Mouse (Mus musculus) kidney, embryonic 16.5 days (tissue): Measurements from ENCODE around the gene Lclat1. TPM values are rescaled to one million over a fixed set of nuclear protein-coding genes. Genes with fewer than 3 reads are reported as not detected.

Experiments
- ATAC-seq: fragments of 200-750 bp; cut with Nextera tagmentation; 2 replicates; pipeline ENCODE4 v1.8.0; 2017; ENCODE audit warnings: moderate TSS enrichment; ENCODE audit not compliant: low FRiP score, low TSS enrichment
- H3K27ac ChIP-seq: fragments of 300-500 bp; sonication (generic); 2 replicates; pipeline ENCODE4 v1.5.1; 2014; ENCODE audit warnings: low read length
- H3K27me3 ChIP-seq: fragments of 300-500 bp; sonication (generic); 2 replicates; pipeline ENCODE4 v1.6.1; 2014; ENCODE audit warnings: low read length, control low read depth, mixed read lengths; ENCODE audit not compliant: insufficient read depth
- H3K36me3 ChIP-seq: fragments of 300-500 bp; sonication (generic); 2 replicates; pipeline ENCODE4 v1.6.1; 2014; ENCODE audit warnings: low read length, control low read depth, mixed read lengths; ENCODE audit not compliant: insufficient read depth
- H3K4me1 ChIP-seq: fragments of 300-500 bp; sonication (generic); 2 replicates; pipeline ENCODE4 v1.6.1; 2014; ENCODE audit warnings: low read length, control low read depth, mixed read lengths; ENCODE audit not compliant: insufficient read depth
- H3K4me2 ChIP-seq: fragments of 300-500 bp; sonication (generic); replicated peaks from 2 replicates; pipeline ENCODE4 v1.6.1; 2014; ENCODE audit warnings: low read depth, low read length
- H3K4me3 ChIP-seq: fragments of 300-500 bp; sonication (generic); 2 replicates; pipeline ENCODE4 v1.5.1; 2014; ENCODE audit warnings: mild to moderate bottlenecking, low read length
- H3K9ac ChIP-seq: fragments of 300-500 bp; sonication (generic); replicated peaks from 2 replicates; pipeline ENCODE4 v1.6.1; 2014; ENCODE audit warnings: low read length
- H3K9me3 ChIP-seq: fragments of 300-500 bp; sonication (generic); 2 replicates; pipeline ENCODE4 v1.6.1; 2016; ENCODE audit warnings: low read length, control low read depth
- WGBS: fragments of 180-500 bp; shearing (Covaris S2); extraction: QIAGEN DNeasy Blood & Tissue Kit; methylation state at CpG from one replicate; pipeline ENCODE4 v1.1.7; 2014; 5-methylcytosine and 5-hydroxymethylcytosine counted together
- polyA plus RNA-seq: library from polyadenylated mRNA; unstranded; fragments of >200 nt; fragmentation: Nextera tagmentation; extraction: Ambion mirVana; gene quantifications from 2 replicates; pipeline ENCODE4 v1.2.1, GENCODE M21; 2015

Lclat1 gene
- polyA plus RNA-seq, 1 experiment from 2014 or later, result 16.9 TPM

- Histone ChIP-seq H3K4me1 (0 out of 2 replicates have a peak, but pooled peaks cover 7% of the 10 kb centered on the region), H3K4me2 (0 out of 2 replicates have a peak overlapping the region, but pooled peaks have one; percentile 12), H3K4me3 (no peak overlapping the region), H3K27me3 (no peaks in the 10 kb centered on the region), H3K27ac (no peak overlapping the region), H3K36me3 (no peaks in the 10 kb centered on the region), H3K9ac (no peak overlapping the region), H3K9me3 (no peaks in the 10 kb centered on the region)
- WGBS, result 35% methylated on average over 13 of the region's 13 CpGs
- no peak for ATAC-seq
These were observed 20.5 kb upstream of the Lclat1 start for GRCm38 (mm10) chr17:73087045-73087910.

GRCm38 (mm10) chr17:73091368-73091767, 16.4 kb upstream of the Lclat1 start:
- 0 out of 2 replicates have a peak, but pooled peaks cover 7% of the 10 kb centered on the region for H3K4me1 ChIP-seq
- H3K9ac ChIP-seq, result no peak overlapping the region
- no peak overlapping the region for H3K4me3 ChIP-seq
- H3K9me3 ChIP-seq, result no peaks in the 10 kb centered on the region
- WGBS, result 92% methylated on average over 8 of the region's 8 CpGs
- H3K27me3 ChIP-seq, result no peaks in the 10 kb centered on the region
- ATAC-seq, result no peak
- no peaks in the 10 kb centered on the region for H3K36me3 ChIP-seq
- peak overlapping the region; percentile 67 for H3K27ac ChIP-seq
- H3K4me2 ChIP-seq, result no peak overlapping the region

GRCm38 (mm10) chr17:73092103-73093097, 15.4 kb upstream of the Lclat1 start:
- Histone ChIP-seq H3K4me2 (no peak overlapping the region), H3K36me3 (no peaks in the 10 kb centered on the region), H3K9ac (no peak overlapping the region), H3K9me3 (no peaks in the 10 kb centered on the region), H3K27me3 (no peaks in the 10 kb centered on the region), H3K27ac (peak overlapping the region; percentile 67), H3K4me1 (0 out of 2 replicates have a peak, but pooled peaks cover under 1% of the 10 kb centered on the region), H3K4me3 (no peak overlapping the region)
- 61% methylated on average over 12 of the region's 12 CpGs for WGBS
- ATAC-seq, result peak; percentile 67; the same call in 1 of the 2 replicates

- ATAC-seq, result no peak
- no peaks in the 10 kb centered on the region for H3K4me1 ChIP-seq
- no peaks in the 10 kb centered on the region for H3K36me3 ChIP-seq
- WGBS, result 89% methylated on average over 11 of the region's 11 CpGs
- no peak overlapping the region for H3K27ac ChIP-seq
- no peak overlapping the region for H3K9ac ChIP-seq
- H3K4me3 ChIP-seq, result no peak overlapping the region
- H3K4me2 ChIP-seq, result no peak overlapping the region
- H3K9me3 ChIP-seq, result no peaks in the 10 kb centered on the region
- no peaks in the 10 kb centered on the region for H3K27me3 ChIP-seq
These were observed 12.7 kb upstream of the Lclat1 start for GRCm38 (mm10) chr17:73095070-73095469.

- ATAC-seq, result no peak
- no peaks in the 10 kb centered on the region for H3K36me3 ChIP-seq
- H3K4me1 ChIP-seq, result no peaks in the 10 kb centered on the region
- 88% methylated on average over 8 of the region's 8 CpGs for WGBS
- H3K4me3 ChIP-seq, result no peak overlapping the region
- H3K9ac ChIP-seq, result no peak overlapping the region
- H3K9me3 ChIP-seq, result no peaks in the 10 kb centered on the region
- no peaks in the 10 kb centered on the region for H3K27me3 ChIP-seq
- no peak overlapping the region for H3K4me2 ChIP-seq
- no peak overlapping the region for H3K27ac ChIP-seq
These were observed 12.2 kb upstream of the Lclat1 start for GRCm38 (mm10) chr17:73095585-73095984.

GRCm38 (mm10) chr17:73096484-73096883, 11.3 kb upstream of the Lclat1 start:
- 48% methylated on average over 5 of the region's 5 CpGs for WGBS
- no peaks in the 10 kb centered on the region for H3K4me1 ChIP-seq
- no peak overlapping the region for H3K4me3 ChIP-seq
- no peaks in the 10 kb centered on the region for H3K27me3 ChIP-seq
- H3K36me3 ChIP-seq, result no peaks in the 10 kb centered on the region
- no peak overlapping the region for H3K27ac ChIP-seq
- ATAC-seq, result no peak
- no peak overlapping the region for H3K9ac ChIP-seq
- H3K9me3 ChIP-seq, result no peaks in the 10 kb centered on the region
- no peak overlapping the region for H3K4me2 ChIP-seq

- Histone ChIP-seq H3K27ac (no peak overlapping the region), H3K9ac (no peak overlapping the region), H3K4me3 (no peak overlapping the region), H3K4me1 (no peaks in the 10 kb centered on the region), H3K4me2 (no peak overlapping the region), H3K36me3 (no peaks in the 10 kb centered on the region), H3K9me3 (no peaks in the 10 kb centered on the region), H3K27me3 (no peaks in the 10 kb centered on the region)
- ATAC-seq, result no peak
- WGBS, result 46% methylated on average over 1 of the region's 1 CpGs
These were observed 9.1 kb upstream of the Lclat1 start for GRCm38 (mm10) chr17:73098636-73099035.

GRCm38 (mm10) chr17:73100396-73100795, 7.4 kb upstream of the Lclat1 start:
- Histone ChIP-seq H3K9me3 (no peaks in the 10 kb centered on the region), H3K4me1 (no peaks in the 10 kb centered on the region)
- ATAC-seq, result no peak

GRCm38 (mm10) chr17:73102538-73102937, 5.2 kb upstream of the Lclat1 start:
- H3K27me3 ChIP-seq, result no peaks in the 10 kb centered on the region
- no peak for ATAC-seq
- H3K9me3 ChIP-seq, result no peaks in the 10 kb centered on the region
- H3K4me3 ChIP-seq, result no peak overlapping the region
- WGBS, result 72% methylated on average over 4 of the region's 4 CpGs
- no peak overlapping the region for H3K4me2 ChIP-seq
- H3K27ac ChIP-seq, result no peak overlapping the region
- H3K36me3 ChIP-seq, result no peaks in the 10 kb centered on the region
- H3K9ac ChIP-seq, result no peak overlapping the region
- H3K4me1 ChIP-seq, result peaks cover 4% of the 10 kb centered on the region; the same call in 1 of the 2 replicates

More at GRCm38 (mm10) chr17:73100396-73100795, 7.4 kb upstream of the Lclat1 start:
- no peaks in the 10 kb centered on the region for H3K36me3 ChIP-seq
- 95% methylated on average over 5 of the region's 5 CpGs for WGBS
- no peak overlapping the region for H3K4me3 ChIP-seq
- no peak overlapping the region for H3K9ac ChIP-seq
- H3K4me2 ChIP-seq, result no peak overlapping the region
- no peaks in the 10 kb centered on the region for H3K27me3 ChIP-seq
- no peak overlapping the region for H3K27ac ChIP-seq
